Mouse (Mus musculus): ENCODE measurements around the gene Daam2. TPM values are rescaled to one million over a fixed set of nuclear protein-coding genes. Genes with fewer than 3 reads are reported as not detected.

The Daam2 gene
- polyA plus RNA-seq, 1 experiment from 2014 or later: 2.6 TPM

GRCm38 (mm10) chr17:49515141-49515540 is 49.0 kb downstream of the Daam2 start:
- H3K36me3 ChIP-seq (ENCODE audit: control insufficient read depth, insufficient read depth, low read length): no peaks in the 10 kb centered on the region
- H3K4me1 ChIP-seq (replicated peaks; ENCODE audit: control insufficient read depth, insufficient read depth, low read length): no peaks in the 10 kb centered on the region
- no peak overlapping the region for H3K27ac ChIP-seq (ENCODE audit: low read depth, low read length)
- WGBS: 82% methylated on average over 3 of the region's 3 CpGs
- DNase-seq (ENCODE audit: low spot score) (no peak), ATAC-seq (replicated peaks; ENCODE audit: low FRiP score) (no peak)
- no peaks in the 10 kb centered on the region for H3K9me3 ChIP-seq (ENCODE audit: control insufficient read depth, low read length)
- H3K4me3 ChIP-seq (ENCODE audit: low read depth, low read length): no peak overlapping the region
- no peak overlapping the region for H3K9ac ChIP-seq (ENCODE audit: low read depth, low read length)
- H3K27me3 ChIP-seq (replicated peaks; ENCODE audit: control insufficient read depth, insufficient read depth, low read length): no peaks in the 10 kb centered on the region
- H3K4me2 ChIP-seq: no peak overlapping the region

GRCm38 (mm10) chr17:49512671-49513085 is 51.5 kb downstream of the Daam2 start:
- Histone ChIP-seq H3K4me2 (no peak overlapping the region), H3K36me3 (ENCODE audit: control insufficient read depth, insufficient read depth, low read length) (no peaks in the 10 kb centered on the region), H3K4me1 (replicated peaks; ENCODE audit: control insufficient read depth, insufficient read depth, low read length) (no peaks in the 10 kb centered on the region), H3K4me3 (ENCODE audit: low read depth, low read length) (no peak overlapping the region), H3K27ac (ENCODE audit: low read depth, low read length) (no peak overlapping the region), H3K27me3 (replicated peaks; ENCODE audit: control insufficient read depth, insufficient read depth, low read length) (no peaks in the 10 kb centered on the region), H3K9me3 (ENCODE audit: control insufficient read depth, low read length) (no peaks in the 10 kb centered on the region), H3K9ac (ENCODE audit: low read depth, low read length) (no peak overlapping the region)
- ATAC-seq (replicated peaks; ENCODE audit: low FRiP score) (no peak), DNase-seq (ENCODE audit: low spot score) (no peak)
- 77% methylated on average over 5 of the region's 5 CpGs for WGBS

GRCm38 (mm10) chr17:49509431-49509830 is 54.7 kb downstream of the Daam2 start:
- Histone ChIP-seq H3K27me3 (replicated peaks; ENCODE audit: control insufficient read depth, insufficient read depth, low read length) (no peaks in the 10 kb centered on the region), H3K27ac (ENCODE audit: low read depth, low read length) (no peak overlapping the region), H3K4me1 (replicated peaks; ENCODE audit: control insufficient read depth, insufficient read depth, low read length) (no peaks in the 10 kb centered on the region), H3K4me3 (ENCODE audit: low read depth, low read length) (no peak overlapping the region), H3K9ac (ENCODE audit: low read depth, low read length) (no peak overlapping the region), H3K9me3 (ENCODE audit: control insufficient read depth, low read length) (no peaks in the 10 kb centered on the region), H3K4me2 (no peak overlapping the region), H3K36me3 (ENCODE audit: control insufficient read depth, insufficient read depth, low read length) (no peaks in the 10 kb centered on the region)
- no peak for ATAC-seq (replicated peaks; ENCODE audit: low FRiP score)
- DNase-seq (ENCODE audit: low spot score): no peak
- WGBS: 83% methylated on average over 16 of the region's 16 CpGs

GRCm38 (mm10) chr17:49503246-49503900 is 60.8 kb downstream of the Daam2 start:
- no peaks in the 10 kb centered on the region for H3K36me3 ChIP-seq (ENCODE audit: control insufficient read depth, insufficient read depth, low read length)
- no peaks in the 10 kb centered on the region for H3K9me3 ChIP-seq (ENCODE audit: control insufficient read depth, low read length)
- H3K27me3 ChIP-seq (replicated peaks; ENCODE audit: control insufficient read depth, insufficient read depth, low read length): no peaks in the 10 kb centered on the region
- H3K4me2 ChIP-seq: no peak overlapping the region
- H3K9ac ChIP-seq (ENCODE audit: low read depth, low read length): no peak overlapping the region
- ATAC-seq (replicated peaks; ENCODE audit: low FRiP score): no peak
- no peak overlapping the region for H3K4me3 ChIP-seq (ENCODE audit: low read depth, low read length)
- H3K4me1 ChIP-seq (replicated peaks; ENCODE audit: control insufficient read depth, insufficient read depth, low read length): no peaks in the 10 kb centered on the region
- H3K27ac ChIP-seq (ENCODE audit: low read depth, low read length): no peak overlapping the region
- WGBS: 63% methylated on average over 6 of the region's 6 CpGs
- DNase-seq (ENCODE audit: low spot score): no peak

GRCm38 (mm10) chr17:49500234-49500633 is 63.9 kb downstream of the Daam2 start:
- no peak for DNase-seq (ENCODE audit: low spot score)
- Histone ChIP-seq H3K36me3 (ENCODE audit: control insufficient read depth, insufficient read depth, low read length) (no peaks in the 10 kb centered on the region), H3K27me3 (replicated peaks; ENCODE audit: control insufficient read depth, insufficient read depth, low read length) (no peaks in the 10 kb centered on the region), H3K9me3 (ENCODE audit: control insufficient read depth, low read length) (no peaks in the 10 kb centered on the region), H3K4me2 (no peak overlapping the region), H3K4me1 (replicated peaks; ENCODE audit: control insufficient read depth, insufficient read depth, low read length) (no peaks in the 10 kb centered on the region), H3K9ac (ENCODE audit: low read depth, low read length) (no peak overlapping the region), H3K27ac (ENCODE audit: low read depth, low read length) (no peak overlapping the region), H3K4me3 (ENCODE audit: low read depth, low read length) (no peak overlapping the region)
- no peak for ATAC-seq (replicated peaks; ENCODE audit: low FRiP score)
- 52% methylated on average over 2 of the region's 2 CpGs for WGBS

- DNase-seq (ENCODE audit: low spot score) (no peak), ATAC-seq (replicated peaks; ENCODE audit: low FRiP score) (no peak)
- H3K36me3 ChIP-seq (ENCODE audit: control insufficient read depth, insufficient read depth, low read length): no peaks in the 10 kb centered on the region
- H3K9ac ChIP-seq (ENCODE audit: low read depth, low read length): no peak overlapping the region
- H3K9me3 ChIP-seq (ENCODE audit: control insufficient read depth, low read length): no peaks in the 10 kb centered on the region
- no peak overlapping the region for H3K4me3 ChIP-seq (ENCODE audit: low read depth, low read length)
- no peak overlapping the region for H3K27ac ChIP-seq (ENCODE audit: low read depth, low read length)
- H3K27me3 ChIP-seq (replicated peaks; ENCODE audit: control insufficient read depth, insufficient read depth, low read length): no peaks in the 10 kb centered on the region
- H3K4me2 ChIP-seq: no peak overlapping the region
- no peaks in the 10 kb centered on the region for H3K4me1 ChIP-seq (replicated peaks; ENCODE audit: control insufficient read depth, insufficient read depth, low read length)
- 78% methylated on average over 2 of the region's 2 CpGs for WGBS
Measured at GRCm38 (mm10) chr17:49499635-49500034, 64.5 kb downstream of the Daam2 start.

- Histone ChIP-seq H3K9ac (ENCODE audit: low read depth, low read length) (no peak overlapping the region), H3K4me2 (no peak overlapping the region), H3K27ac (ENCODE audit: low read depth, low read length) (no peak overlapping the region), H3K4me3 (ENCODE audit: low read depth, low read length) (no peak overlapping the region), H3K36me3 (ENCODE audit: control insufficient read depth, insufficient read depth, low read length) (no peaks in the 10 kb centered on the region), H3K4me1 (replicated peaks; ENCODE audit: control insufficient read depth, insufficient read depth, low read length) (no peaks in the 10 kb centered on the region), H3K27me3 (replicated peaks; ENCODE audit: control insufficient read depth, insufficient read depth, low read length) (no peaks in the 10 kb centered on the region), H3K9me3 (ENCODE audit: control insufficient read depth, low read length) (no peaks in the 10 kb centered on the region)
- no peak for DNase-seq (ENCODE audit: low spot score)
- no peak for ATAC-seq (replicated peaks; ENCODE audit: low FRiP score)
- WGBS: 60% methylated on average over 3 of the region's 3 CpGs
Measured at GRCm38 (mm10) chr17:49498169-49498568, 66.0 kb downstream of the Daam2 start.

- H3K9me3 ChIP-seq (ENCODE audit: control insufficient read depth, low read length): no peaks in the 10 kb centered on the region
- H3K27me3 ChIP-seq (replicated peaks; ENCODE audit: control insufficient read depth, insufficient read depth, low read length): no peaks in the 10 kb centered on the region
- WGBS: 94% methylated on average over 4 of the region's 4 CpGs
- H3K36me3 ChIP-seq (ENCODE audit: control insufficient read depth, insufficient read depth, low read length): no peaks in the 10 kb centered on the region
- no peak overlapping the region for H3K27ac ChIP-seq (ENCODE audit: low read depth, low read length)
- H3K4me2 ChIP-seq: no peak overlapping the region
- no peak for ATAC-seq (replicated peaks; ENCODE audit: low FRiP score)
- H3K9ac ChIP-seq (ENCODE audit: low read depth, low read length): no peak overlapping the region
- no peak overlapping the region for H3K4me3 ChIP-seq (ENCODE audit: low read depth, low read length)
- no peaks in the 10 kb centered on the region for H3K4me1 ChIP-seq (replicated peaks; ENCODE audit: control insufficient read depth, insufficient read depth, low read length)
- DNase-seq (ENCODE audit: low spot score): no peak
Measured at GRCm38 (mm10) chr17:49493276-49493675, 70.9 kb downstream of the Daam2 start.

GRCm38 (mm10) chr17:49489098-49489497 is 75.0 kb downstream of the Daam2 start:
- ATAC-seq (replicated peaks; ENCODE audit: low FRiP score) (no peak), DNase-seq (ENCODE audit: low spot score) (no peak)
- no peaks in the 10 kb centered on the region for H3K27me3 ChIP-seq (replicated peaks; ENCODE audit: control insufficient read depth, insufficient read depth, low read length)
- no peak overlapping the region for H3K27ac ChIP-seq (ENCODE audit: low read depth, low read length)
- no peaks in the 10 kb centered on the region for H3K9me3 ChIP-seq (ENCODE audit: control insufficient read depth, low read length)
- H3K36me3 ChIP-seq (ENCODE audit: control insufficient read depth, insufficient read depth, low read length): no peaks in the 10 kb centered on the region
- H3K4me2 ChIP-seq: no peak overlapping the region
- no peaks in the 10 kb centered on the region for H3K4me1 ChIP-seq (replicated peaks; ENCODE audit: control insufficient read depth, insufficient read depth, low read length)
- H3K4me3 ChIP-seq (ENCODE audit: low read depth, low read length): no peak overlapping the region
- H3K9ac ChIP-seq (ENCODE audit: low read depth, low read length): no peak overlapping the region
- 55% methylated on average over 5 of the region's 5 CpGs for WGBS

Data from liver, embryonic 11.5 days (tissue).